Mouse (Mus musculus): ENCODE results near the gene Olfr281. TPM values are rescaled to one million over a fixed set of nuclear protein-coding genes. Genes with fewer than 3 reads are reported as not detected.

Gene Olfr281
- polyA plus RNA-seq, 1 experiment: not detected

- H3K27ac ChIP-seq (ENCODE audit: insufficient read depth, low read length): no peak overlapping the region
- no peak for TF ChIP-seq POLR2A (IDR thresholded peaks at IDR 0.05; ENCODE audit: low read depth, low read length)
- TF ChIP-seq CTCF (IDR thresholded peaks at IDR 0.05; ENCODE audit: borderline replicate concordance, insufficient read depth, low read length): no peak
- no peak overlapping the region for H3K4me3 ChIP-seq (ENCODE audit: insufficient read depth, low read length)
- no peaks in the 10 kb centered on the region for H3K4me1 ChIP-seq (ENCODE audit: control insufficient read depth, insufficient read depth, low read length)
These were observed 31.8 kb downstream of the Olfr281 start for GRCm38 (mm10) chr15:98483907-98484886.

GRCm38 (mm10) chr15:98486433-98487021 is 34.1 kb downstream of the Olfr281 start:
- Histone ChIP-seq H3K27ac (ENCODE audit: insufficient read depth, low read length) (no peak overlapping the region), H3K4me3 (ENCODE audit: insufficient read depth, low read length) (no peak overlapping the region), H3K4me1 (ENCODE audit: control insufficient read depth, insufficient read depth, low read length) (no peaks in the 10 kb centered on the region)
- no peak for TF ChIP-seq POLR2A (IDR thresholded peaks at IDR 0.05; ENCODE audit: low read depth, low read length)
- TF ChIP-seq CTCF (IDR thresholded peaks at IDR 0.05; ENCODE audit: borderline replicate concordance, insufficient read depth, low read length): no peak

DNA sequence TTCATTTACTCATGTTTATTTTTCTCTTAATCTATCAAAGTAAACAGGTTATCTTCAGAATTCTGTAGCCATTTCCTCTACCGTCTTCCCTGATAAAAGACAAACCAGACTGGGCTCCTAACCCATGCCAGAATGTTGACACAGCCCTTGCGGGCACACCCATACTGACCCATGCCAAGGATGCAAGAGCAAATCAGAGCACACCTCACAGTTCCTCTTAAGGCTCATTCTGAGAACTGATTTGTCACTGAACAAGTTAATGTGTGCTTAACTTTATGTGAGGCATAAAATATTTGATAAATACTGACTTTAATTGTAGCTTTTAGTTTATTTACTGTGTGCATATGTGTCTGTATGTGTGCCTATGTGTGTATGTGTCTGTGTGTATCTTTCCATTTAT is 38.9 kb downstream of the Olfr281 start:
- no peaks in the 10 kb centered on the region for H3K4me1 ChIP-seq (ENCODE audit: control insufficient read depth, insufficient read depth, low read length)
- no peak for TF ChIP-seq CTCF (IDR thresholded peaks at IDR 0.05; ENCODE audit: borderline replicate concordance, insufficient read depth, low read length)
- H3K27ac ChIP-seq (ENCODE audit: insufficient read depth, low read length): no peak overlapping the region
- no peak overlapping the region for H3K4me3 ChIP-seq (ENCODE audit: insufficient read depth, low read length)

GRCm38 (mm10) chr15:98492102-98492501 is 39.7 kb downstream of the Olfr281 start, which contains the start of gene Olfr279:
TSS of gene Olfr279 (plus strand) at chr15:98492402.
- Histone ChIP-seq H3K4me3 (ENCODE audit: insufficient read depth, low read length) (no peak within 1 kb of the TSS), H3K4me1 (ENCODE audit: control insufficient read depth, insufficient read depth, low read length) (no peaks in the 10 kb centered on the region), H3K27ac (ENCODE audit: insufficient read depth, low read length) (no peak within 1 kb of the TSS)
- no peak for TF ChIP-seq POLR2A (IDR thresholded peaks at IDR 0.05; ENCODE audit: low read depth, low read length)
- no peak for TF ChIP-seq CTCF (IDR thresholded peaks at IDR 0.05; ENCODE audit: borderline replicate concordance, insufficient read depth, low read length)

DNA sequence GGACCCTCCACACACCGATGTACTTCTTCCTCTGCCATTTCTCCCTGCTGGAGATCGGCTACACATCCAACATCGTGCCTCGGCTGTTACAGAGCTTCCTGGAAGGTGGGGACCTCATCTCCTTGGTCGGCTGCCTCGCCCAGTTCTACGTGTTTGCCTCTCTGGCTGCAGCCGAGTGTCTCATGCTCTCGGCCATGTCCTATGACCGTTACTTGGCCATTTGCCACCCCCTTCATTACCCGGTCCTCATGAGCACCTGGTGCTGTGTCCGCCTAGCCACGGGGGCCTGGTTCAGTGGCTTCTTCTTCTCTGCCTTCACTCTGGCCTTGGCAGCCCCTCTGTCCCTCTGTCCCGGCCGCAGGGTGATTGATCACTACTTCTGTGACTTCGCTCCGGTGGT is 45.2 kb downstream of the Olfr281 start:
- H3K4me1 ChIP-seq (ENCODE audit: control insufficient read depth, insufficient read depth, low read length): no peaks in the 10 kb centered on the region
- no peak for TF ChIP-seq POLR2A (IDR thresholded peaks at IDR 0.05; ENCODE audit: low read depth, low read length)
- no peak overlapping the region for H3K27ac ChIP-seq (ENCODE audit: insufficient read depth, low read length)
- H3K4me3 ChIP-seq (ENCODE audit: insufficient read depth, low read length): no peak overlapping the region

DNA sequence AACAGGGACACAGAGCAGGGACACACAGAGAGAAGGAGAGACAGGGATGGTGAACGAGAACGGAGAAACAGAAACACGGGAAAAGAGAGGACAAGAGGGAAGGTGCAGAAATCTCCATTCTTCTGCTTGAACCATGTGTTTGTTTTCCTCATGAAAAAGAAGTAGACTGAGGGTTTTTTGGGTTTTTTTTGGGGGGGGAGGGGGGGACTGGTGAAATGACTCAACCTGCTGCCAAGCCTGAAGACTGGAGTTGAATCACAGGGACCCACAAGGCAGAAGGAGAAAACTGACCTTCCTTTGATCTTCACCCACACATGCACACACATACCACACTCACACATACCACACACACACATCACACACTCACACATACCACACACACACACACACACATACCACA is 50.9 kb downstream of the Olfr281 start:
- Histone ChIP-seq H3K4me1 (ENCODE audit: control insufficient read depth, insufficient read depth, low read length) (0 out of 2 replicates have a peak, but pooled peaks cover 6% of the 10 kb centered on the region), H3K4me3 (ENCODE audit: insufficient read depth, low read length) (no peak overlapping the region), H3K27ac (ENCODE audit: insufficient read depth, low read length) (no peak overlapping the region)
- no peak for TF ChIP-seq CTCF (IDR thresholded peaks at IDR 0.05; ENCODE audit: borderline replicate concordance, insufficient read depth, low read length)
- TF ChIP-seq POLR2A (IDR thresholded peaks at IDR 0.05; ENCODE audit: low read depth, low read length): no peak

DNA sequence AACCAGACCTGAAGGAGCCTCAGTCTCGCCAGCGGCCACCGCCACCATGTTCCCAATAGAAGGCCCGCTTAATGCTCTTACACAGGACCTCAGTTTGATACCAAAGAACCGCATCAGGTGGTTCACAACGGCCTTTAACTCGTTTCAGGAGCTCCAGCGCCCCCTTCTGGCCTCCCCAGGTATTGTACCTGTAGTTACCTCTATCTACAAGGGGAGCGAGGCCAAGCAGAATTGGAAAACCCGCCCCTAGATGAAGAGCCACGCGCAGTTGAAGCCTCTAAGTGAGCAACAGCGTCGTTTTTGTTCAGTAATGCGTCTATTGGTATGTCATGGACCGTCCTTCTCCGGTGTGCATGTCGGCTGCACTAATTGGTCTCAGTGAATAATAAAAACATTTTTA is 52.1 kb downstream of the Olfr281 start:
- Histone ChIP-seq H3K4me3 (ENCODE audit: insufficient read depth, low read length) (no peak overlapping the region), H3K4me1 (ENCODE audit: control insufficient read depth, insufficient read depth, low read length) (0 out of 2 replicates have a peak, but pooled peaks cover 6% of the 10 kb centered on the region), H3K27ac (ENCODE audit: insufficient read depth, low read length) (no peak overlapping the region)
- TF ChIP-seq POLR2A (IDR thresholded peaks at IDR 0.05; ENCODE audit: low read depth, low read length) (no peak), CTCF (IDR thresholded peaks at IDR 0.05; ENCODE audit: borderline replicate concordance, insufficient read depth, low read length) (peak; percentile 24; the same call in 1 of the 2 replicates)

- H3K4me1 ChIP-seq (ENCODE audit: control insufficient read depth, insufficient read depth, low read length): 0 out of 2 replicates have a peak, but pooled peaks cover 6% of the 10 kb centered on the region
- TF ChIP-seq CTCF (IDR thresholded peaks at IDR 0.05; ENCODE audit: borderline replicate concordance, insufficient read depth, low read length) (no peak), POLR2A (IDR thresholded peaks at IDR 0.05; ENCODE audit: low read depth, low read length) (no peak)
- H3K4me3 ChIP-seq (ENCODE audit: insufficient read depth, low read length): no peak overlapping the region
- H3K27ac ChIP-seq (ENCODE audit: insufficient read depth, low read length): no peak overlapping the region
These were observed 54.0 kb downstream of the Olfr281 start for GRCm38 (mm10) chr15:98506253-98506957.

- no peak overlapping the region for H3K4me3 ChIP-seq (ENCODE audit: insufficient read depth, low read length)
- 0 out of 2 replicates have a peak, but pooled peaks cover 6% of the 10 kb centered on the region for H3K4me1 ChIP-seq (ENCODE audit: control insufficient read depth, insufficient read depth, low read length)
- H3K27ac ChIP-seq (ENCODE audit: insufficient read depth, low read length): no peak overlapping the region
- TF ChIP-seq POLR2A (IDR thresholded peaks at IDR 0.05; ENCODE audit: low read depth, low read length): no peak
- no peak for TF ChIP-seq CTCF (IDR thresholded peaks at IDR 0.05; ENCODE audit: borderline replicate concordance, insufficient read depth, low read length)
These were observed 54.9 kb downstream of the Olfr281 start for GRCm38 (mm10) chr15:98507321-98507720.

All from embryonic fibroblast, embryonic 13.5 days (primary cell).